Mouse (Mus musculus): ENCODE data around the gene Letm1. TPM values are rescaled to one million over a fixed set of nuclear protein-coding genes. Genes with fewer than 3 reads are reported as not detected.

The Letm1 gene
- polyA plus RNA-seq, 1 experiment from 2014 or later: 56.6 TPM

DNA sequence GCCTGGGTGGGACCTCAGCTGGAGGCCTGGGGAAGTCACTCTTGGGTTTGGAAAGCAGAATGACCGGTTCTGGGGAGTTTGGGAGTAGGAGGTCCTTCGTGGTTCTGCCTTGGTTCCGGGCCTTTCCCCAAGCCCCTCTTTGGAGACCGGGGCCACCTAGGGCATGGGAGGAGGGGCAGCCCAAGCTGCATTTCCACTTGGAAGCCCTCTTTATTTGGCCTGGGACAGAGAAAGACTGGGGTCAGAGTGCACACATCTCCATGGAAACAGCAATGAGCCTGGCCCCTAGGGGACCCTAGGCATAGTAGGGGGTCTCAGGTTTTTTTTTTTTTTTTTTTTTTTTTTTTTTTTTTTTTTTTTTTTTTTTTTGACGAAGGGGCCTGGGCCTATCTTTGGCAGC lies 35.5 kb upstream of the Letm1 start:
- H3K4me3 ChIP-seq: no peak overlapping the region
- ATAC-seq (ENCODE audit: insufficient number of reproducible peaks, insufficient read depth, low FRiP score, low TSS enrichment, low read depth): no peak
- H3K9me3 ChIP-seq: no peaks in the 10 kb centered on the region
- H3K4me1 ChIP-seq: peaks cover 23% of the 10 kb centered on the region
- H3K27ac ChIP-seq: no peak overlapping the region
- no peaks in the 10 kb centered on the region for H3K27me3 ChIP-seq
- no peak overlapping the region for H3K4me2 ChIP-seq
- no peaks in the 10 kb centered on the region for H3K36me3 ChIP-seq
- H3K9ac ChIP-seq: no peak overlapping the region
- WGBS: 8% methylated on average over 5 of the region's 5 CpGs

DNA sequence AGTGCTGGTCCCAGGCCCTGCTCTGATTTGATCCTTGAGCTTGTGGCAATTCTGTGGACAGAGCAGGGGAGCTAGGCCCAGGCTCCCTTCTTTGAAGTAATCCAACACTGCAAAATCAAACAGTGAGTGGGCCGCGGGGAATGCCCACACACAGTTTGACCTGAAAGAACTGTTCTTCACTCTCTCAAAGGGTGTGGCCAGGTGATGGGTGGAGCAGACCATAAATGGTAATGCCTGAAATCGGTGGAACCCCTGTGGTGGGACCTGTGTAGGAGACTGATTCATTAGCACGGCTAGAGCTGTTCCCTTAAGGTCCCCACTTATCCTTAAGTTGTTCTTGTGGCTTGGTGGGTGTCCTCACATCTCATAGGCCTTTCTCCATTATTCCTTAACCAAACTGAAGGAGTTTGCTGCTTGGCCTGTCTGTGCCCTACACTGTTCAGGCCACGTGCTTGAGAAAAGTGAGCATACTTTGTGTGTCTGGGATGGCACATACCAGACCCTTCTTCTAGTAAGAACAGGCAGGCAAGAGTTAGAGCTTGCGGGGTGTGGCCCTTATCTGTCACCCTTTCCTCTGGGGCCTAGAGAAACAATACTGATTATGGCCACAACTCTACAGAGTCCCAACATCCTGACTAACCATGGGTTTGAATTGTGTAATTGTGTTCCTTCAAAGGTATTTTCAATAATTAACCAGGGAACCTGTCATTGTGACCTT lies 33.5 kb upstream of the Letm1 start:
- H3K27ac ChIP-seq: no peak overlapping the region
- H3K9me3 ChIP-seq: no peaks in the 10 kb centered on the region
- no peaks in the 10 kb centered on the region for H3K27me3 ChIP-seq
- no peak overlapping the region for H3K4me2 ChIP-seq
- H3K4me1 ChIP-seq: peaks cover 12% of the 10 kb centered on the region
- no peaks in the 10 kb centered on the region for H3K36me3 ChIP-seq
- WGBS: 85% methylated on average over 6 of the region's 6 CpGs
- no peak overlapping the region for H3K9ac ChIP-seq
- no peak overlapping the region for H3K4me3 ChIP-seq
- ATAC-seq (ENCODE audit: insufficient number of reproducible peaks, insufficient read depth, low FRiP score, low TSS enrichment, low read depth): no peak

GRCm38 (mm10) chr5:33811519-33811918 lies 28.9 kb upstream of the Letm1 start:
- Histone ChIP-seq H3K4me1 (no peaks in the 10 kb centered on the region), H3K27ac (no peak overlapping the region), H3K4me3 (no peak overlapping the region), H3K36me3 (no peaks in the 10 kb centered on the region), H3K9me3 (0 out of 2 replicates have a peak, but pooled peaks cover 3% of the 10 kb centered on the region), H3K4me2 (no peak overlapping the region), H3K27me3 (no peaks in the 10 kb centered on the region), H3K9ac (no peak overlapping the region)
- no peak for ATAC-seq (ENCODE audit: insufficient number of reproducible peaks, insufficient read depth, low FRiP score, low TSS enrichment, low read depth)
- WGBS: 86% methylated on average over 4 of the region's 4 CpGs

GRCm38 (mm10) chr5:33803337-33803736 lies 20.7 kb upstream of the Letm1 start:
- Histone ChIP-seq H3K27ac (no peak overlapping the region), H3K9ac (no peak overlapping the region), H3K4me3 (no peak overlapping the region), H3K36me3 (no peaks in the 10 kb centered on the region), H3K4me2 (no peak overlapping the region), H3K9me3 (0 out of 2 replicates have a peak, but pooled peaks cover 8% of the 10 kb centered on the region), H3K4me1 (no peaks in the 10 kb centered on the region), H3K27me3 (no peaks in the 10 kb centered on the region)
- ATAC-seq (ENCODE audit: insufficient number of reproducible peaks, insufficient read depth, low FRiP score, low TSS enrichment, low read depth): no peak
- 74% methylated on average over 2 of the region's 2 CpGs for WGBS

GRCm38 (mm10) chr5:33791912-33792643 lies 9.5 kb upstream of the Letm1 start:
- Histone ChIP-seq H3K27me3 (no peaks in the 10 kb centered on the region), H3K4me3 (no peak overlapping the region), H3K27ac (no peak overlapping the region), H3K4me1 (no peaks in the 10 kb centered on the region), H3K9me3 (no peaks in the 10 kb centered on the region; the same call in 1 of the 2 replicates), H3K4me2 (no peak overlapping the region), H3K9ac (no peak overlapping the region), H3K36me3 (no peaks in the 10 kb centered on the region)
- 72% methylated on average over 5 of the region's 5 CpGs for WGBS
- ATAC-seq (ENCODE audit: insufficient number of reproducible peaks, insufficient read depth, low FRiP score, low TSS enrichment, low read depth): no peak

GRCm38 (mm10) chr5:33782999-33783390 lies 378 bp upstream of the Letm1 start:
- 12% methylated on average over 6 of the region's 6 CpGs for WGBS
- no peaks in the 10 kb centered on the region for H3K27me3 ChIP-seq
- peaks cover 4% of the 10 kb centered on the region; the same call in 1 of the 2 replicates for H3K36me3 ChIP-seq
- H3K4me2 ChIP-seq: peak overlapping the region; percentile 90
- 0 out of 2 replicates have a peak overlapping the region, but pooled peaks have one; percentile 83 for H3K27ac ChIP-seq
- H3K4me1 ChIP-seq: peaks cover 22% of the 10 kb centered on the region
- peak overlapping the region; percentile 90 for H3K4me3 ChIP-seq
- no peaks in the 10 kb centered on the region for H3K9me3 ChIP-seq
- peak overlapping the region; percentile 91 for H3K9ac ChIP-seq
- ATAC-seq (ENCODE audit: insufficient number of reproducible peaks, insufficient read depth, low FRiP score, low TSS enrichment, low read depth): peak; percentile 63; the same call in 1 of the 2 replicates

- Histone ChIP-seq H3K27ac (peak overlapping the region; percentile 83; the same call in 1 of the 2 replicates), H3K36me3 (peaks cover 14% of the 10 kb centered on the region), H3K4me1 (peaks cover 22% of the 10 kb centered on the region), H3K4me2 (peak overlapping the region; percentile 90), H3K9me3 (no peaks in the 10 kb centered on the region), H3K27me3 (no peaks in the 10 kb centered on the region), H3K4me3 (peak overlapping the region; percentile 90), H3K9ac (peak overlapping the region; percentile 91)
- ATAC-seq (ENCODE audit: insufficient number of reproducible peaks, insufficient read depth, low FRiP score, low TSS enrichment, low read depth): no peak
- 4% methylated on average over 11 of the region's 11 CpGs for WGBS
Observed at GRCm38 (mm10) chr5:33781964-33782344, 663 bp downstream of the Letm1 start.

GRCm38 (mm10) chr5:33777195-33777594 lies 5.4 kb downstream of the Letm1 start:
- Histone ChIP-seq H3K27me3 (no peaks in the 10 kb centered on the region), H3K9me3 (no peaks in the 10 kb centered on the region), H3K36me3 (peaks cover 49% of the 10 kb centered on the region), H3K27ac (no peak overlapping the region), H3K4me2 (no peak overlapping the region), H3K9ac (no peak overlapping the region), H3K4me3 (no peak overlapping the region), H3K4me1 (peaks cover 16% of the 10 kb centered on the region)
- ATAC-seq (ENCODE audit: insufficient number of reproducible peaks, insufficient read depth, low FRiP score, low TSS enrichment, low read depth): no peak

DNA sequence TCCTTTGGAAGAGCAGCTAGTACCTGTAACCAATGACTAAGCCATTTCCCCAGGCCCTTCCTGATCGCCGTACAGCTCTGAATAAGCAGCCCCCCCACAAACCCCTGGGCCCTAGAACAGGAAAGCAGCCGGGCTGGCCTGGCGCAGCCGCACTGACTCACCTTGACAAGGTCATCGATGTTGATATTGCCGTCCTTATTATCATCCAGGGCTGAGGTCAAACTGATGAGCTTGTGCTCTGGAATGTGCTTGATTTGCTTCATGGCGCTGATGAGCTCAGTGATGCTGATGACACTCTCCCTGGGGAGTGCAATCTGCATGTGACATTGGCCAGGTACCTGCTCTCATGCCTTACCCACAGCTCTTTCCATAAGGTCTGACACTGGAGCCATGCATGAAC lies 39.1 kb downstream of the Letm1 start:
- WGBS: 95% methylated on average over 8 of the region's 8 CpGs
- H3K4me3 ChIP-seq: no peak overlapping the region
- no peak overlapping the region for H3K4me2 ChIP-seq
- no peaks in the 10 kb centered on the region for H3K9me3 ChIP-seq
- no peaks in the 10 kb centered on the region for H3K4me1 ChIP-seq
- no peak overlapping the region for H3K27ac ChIP-seq
- H3K36me3 ChIP-seq: peaks cover 95% of the 10 kb centered on the region
- no peaks in the 10 kb centered on the region for H3K27me3 ChIP-seq
- ATAC-seq (ENCODE audit: insufficient number of reproducible peaks, insufficient read depth, low FRiP score, low TSS enrichment, low read depth): no peak
- H3K9ac ChIP-seq: no peak overlapping the region

GRCm38 (mm10) chr5:33740548-33740947 lies 42.1 kb downstream of the Letm1 start:
- Histone ChIP-seq H3K9ac (no peak overlapping the region), H3K4me3 (no peak overlapping the region), H3K27ac (no peak overlapping the region), H3K36me3 (peaks cover 74% of the 10 kb centered on the region), H3K27me3 (no peaks in the 10 kb centered on the region), H3K9me3 (no peaks in the 10 kb centered on the region), H3K4me2 (no peak overlapping the region), H3K4me1 (no peaks in the 10 kb centered on the region)
- no peak for ATAC-seq (ENCODE audit: insufficient number of reproducible peaks, insufficient read depth, low FRiP score, low TSS enrichment, low read depth)
- WGBS: 93% methylated on average over 4 of the region's 4 CpGs

- H3K4me2 ChIP-seq: no peak overlapping the region
- H3K4me3 ChIP-seq: no peak overlapping the region
- H3K4me1 ChIP-seq: no peaks in the 10 kb centered on the region
- no peak overlapping the region for H3K9ac ChIP-seq
- H3K9me3 ChIP-seq: no peaks in the 10 kb centered on the region
- ATAC-seq (ENCODE audit: insufficient number of reproducible peaks, insufficient read depth, low FRiP score, low TSS enrichment, low read depth): no peak
- no peak overlapping the region for H3K27ac ChIP-seq
- peaks cover 74% of the 10 kb centered on the region for H3K36me3 ChIP-seq
- H3K27me3 ChIP-seq: no peaks in the 10 kb centered on the region
Observed at GRCm38 (mm10) chr5:33738341-33738740, 44.3 kb downstream of the Letm1 start.

GRCm38 (mm10) chr5:33737903-33738321 lies 44.7 kb downstream of the Letm1 start:
- Histone ChIP-seq H3K4me2 (no peak overlapping the region), H3K9ac (no peak overlapping the region), H3K4me1 (no peaks in the 10 kb centered on the region), H3K27ac (no peak overlapping the region), H3K4me3 (no peak overlapping the region), H3K27me3 (no peaks in the 10 kb centered on the region), H3K36me3 (peaks cover 74% of the 10 kb centered on the region), H3K9me3 (no peaks in the 10 kb centered on the region)
- no peak for ATAC-seq (ENCODE audit: insufficient number of reproducible peaks, insufficient read depth, low FRiP score, low TSS enrichment, low read depth)
- WGBS: 18% methylated on average over 7 of the region's 7 CpGs

Measured in embryonic facial prominence, embryonic 13.5 days (tissue).